Mouse (Mus musculus) lung, postnatal 14 days (tissue): Measurements from ENCODE around the gene Hdgfl3.

Source experiments
- DNase-seq: peaks from one replicate; pipeline ENCODE4 v3.0.0; 2021

Hdgfl3 gene

DNA sequence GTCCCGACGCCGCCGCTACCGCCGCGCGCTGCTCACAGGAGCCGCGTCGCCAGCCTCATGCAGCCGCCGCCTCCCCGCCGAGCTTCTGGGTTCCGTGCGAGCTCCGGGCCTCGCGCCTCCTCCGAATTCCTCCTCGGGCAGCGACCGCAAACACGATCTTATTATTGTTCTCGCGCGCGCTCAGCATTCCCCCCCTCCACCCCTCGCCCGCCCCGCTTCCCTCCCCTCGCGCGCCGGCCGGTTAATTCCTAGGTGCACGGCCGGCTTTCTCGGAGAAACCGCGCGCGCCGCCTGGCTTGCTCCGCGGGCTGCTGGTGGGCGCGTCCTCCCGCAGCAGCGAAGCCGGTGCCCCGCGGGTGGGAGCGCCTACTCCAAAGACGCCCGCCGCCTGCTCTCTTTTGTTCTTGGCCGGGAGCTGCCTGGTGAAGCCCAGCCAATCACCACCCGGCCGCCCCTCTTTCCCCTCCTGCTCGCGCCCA lies at the start of gene Hdgfl3:
TSS of gene Hdgfl3 (minus strand) at position 207 of the 479 bp plus-strand sequence.
- peak; percentile 81 for DNase-seq

DNA sequence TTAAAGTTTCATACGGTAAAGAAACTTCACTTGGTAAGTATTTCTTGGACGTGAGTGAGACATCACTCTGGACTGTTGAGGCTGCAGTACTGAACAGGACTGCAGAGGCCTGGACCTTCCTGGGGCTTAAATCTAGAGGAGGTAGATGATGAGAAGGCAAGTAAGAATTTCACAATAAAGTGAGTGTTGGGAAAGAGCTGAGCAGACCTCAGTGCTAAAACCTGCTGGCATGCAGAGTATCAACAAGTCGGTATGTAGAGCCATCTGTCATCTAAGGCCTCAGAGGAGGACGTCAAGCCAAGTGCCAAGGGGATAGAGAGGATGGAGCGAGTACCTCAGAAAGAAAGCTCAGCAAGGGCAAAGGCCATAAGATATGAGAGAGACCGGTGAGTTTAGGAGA lies 49.4 kb upstream of the Hdgfl3 start:
- no peak for DNase-seq

DNA sequence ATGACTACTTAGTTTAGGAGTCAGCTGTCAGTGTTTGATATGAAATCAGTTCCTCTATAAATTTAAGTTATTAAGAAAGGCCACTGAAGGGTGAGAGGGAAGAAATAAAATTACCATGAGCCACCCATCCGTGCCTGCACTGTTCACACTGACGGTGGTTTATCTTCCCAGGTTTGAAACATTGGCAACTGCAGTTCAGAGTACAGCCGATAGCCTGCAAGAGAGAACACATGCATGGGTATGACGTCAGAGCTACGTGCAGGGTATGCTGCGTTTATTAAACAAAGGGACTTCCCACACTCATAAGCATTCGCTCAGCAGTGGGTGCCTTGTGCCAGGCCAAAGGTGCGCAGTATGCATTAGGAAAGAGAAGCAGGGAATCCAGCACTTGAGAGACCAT lies 44.0 kb upstream of the Hdgfl3 start:
- DNase-seq = no peak

DNA sequence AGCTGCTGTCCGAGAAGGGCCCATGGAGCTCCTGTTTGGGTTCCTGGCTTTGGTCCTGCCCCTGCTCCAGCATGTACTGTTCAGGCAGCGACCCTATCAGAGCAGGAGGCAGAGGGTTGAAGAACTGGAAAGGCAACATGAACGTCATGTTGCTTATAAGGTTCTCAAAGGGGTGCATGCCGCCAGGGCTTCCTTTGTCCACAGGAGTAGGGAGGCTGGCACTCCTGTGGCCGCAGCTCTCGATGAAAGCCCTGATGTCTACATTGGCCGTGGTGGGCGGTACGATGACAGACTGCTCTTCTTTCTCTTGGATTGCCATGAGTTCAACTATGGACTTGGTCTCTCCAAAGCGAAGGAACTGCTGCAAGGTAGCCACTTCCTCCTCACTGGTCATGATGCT lies 40.3 kb upstream of the Hdgfl3 start:
- no peak for DNase-seq

DNA sequence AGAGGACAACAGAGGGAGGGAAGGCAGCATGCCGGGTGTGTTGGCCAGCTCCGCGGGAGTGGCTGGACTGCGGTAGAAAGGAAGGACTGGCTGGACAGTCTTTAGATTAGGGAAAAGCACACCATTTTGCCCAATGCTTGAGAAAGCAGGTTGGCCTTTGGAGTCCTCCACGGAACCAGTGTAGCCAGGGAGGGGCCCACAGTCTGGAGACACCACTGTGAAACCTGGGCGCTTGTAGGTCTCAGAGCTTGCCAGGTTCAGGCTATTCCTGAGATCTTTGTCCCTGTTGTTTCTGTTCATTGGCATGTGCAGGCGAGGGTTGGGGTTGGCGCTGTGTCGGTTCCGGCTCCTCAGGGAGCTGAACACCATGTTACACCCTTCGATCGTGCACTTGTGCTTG lies 39.7 kb upstream of the Hdgfl3 start:
- no peak for DNase-seq

DNA sequence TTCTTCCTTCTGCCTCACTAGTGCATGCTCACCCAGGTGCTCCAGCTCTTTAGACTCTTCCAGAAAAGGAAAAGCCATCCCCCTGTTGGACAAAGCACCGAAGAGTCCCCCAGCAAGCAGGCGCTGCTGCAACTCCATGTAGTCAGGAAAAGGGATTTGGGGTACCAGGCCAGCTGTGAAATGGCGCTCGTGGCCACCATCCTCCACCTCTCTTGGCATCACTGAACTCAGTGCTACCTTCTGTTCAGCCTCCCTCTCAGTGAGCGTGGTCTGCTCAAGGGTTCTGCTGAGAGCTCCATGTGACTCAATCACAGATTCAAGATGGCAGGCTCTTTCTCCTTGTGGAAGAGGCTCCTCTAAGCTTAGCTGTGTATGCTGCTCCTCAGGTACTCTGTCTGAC lies 39.1 kb upstream of the Hdgfl3 start:
- DNase-seq = no peak

DNA sequence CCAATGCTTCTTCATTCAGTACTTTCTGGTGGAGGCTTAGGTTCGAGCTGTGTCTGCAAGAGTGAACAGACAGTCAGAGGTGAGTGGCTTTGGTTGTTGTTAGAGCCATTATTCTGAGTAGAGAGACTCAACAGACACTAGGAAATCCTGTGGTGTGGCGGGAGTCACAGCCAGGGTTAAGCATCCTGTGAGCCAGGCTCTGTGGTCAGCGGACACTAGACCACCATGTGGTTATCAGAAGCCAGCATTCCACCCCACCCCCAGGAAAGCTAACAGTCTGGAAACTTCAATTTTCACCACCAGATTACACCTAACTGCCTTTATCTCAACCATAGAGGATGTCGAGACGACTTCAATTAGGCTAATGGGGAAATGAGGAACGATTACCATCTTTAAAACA lies 34.7 kb upstream of the Hdgfl3 start:
- DNase-seq = no peak

DNA sequence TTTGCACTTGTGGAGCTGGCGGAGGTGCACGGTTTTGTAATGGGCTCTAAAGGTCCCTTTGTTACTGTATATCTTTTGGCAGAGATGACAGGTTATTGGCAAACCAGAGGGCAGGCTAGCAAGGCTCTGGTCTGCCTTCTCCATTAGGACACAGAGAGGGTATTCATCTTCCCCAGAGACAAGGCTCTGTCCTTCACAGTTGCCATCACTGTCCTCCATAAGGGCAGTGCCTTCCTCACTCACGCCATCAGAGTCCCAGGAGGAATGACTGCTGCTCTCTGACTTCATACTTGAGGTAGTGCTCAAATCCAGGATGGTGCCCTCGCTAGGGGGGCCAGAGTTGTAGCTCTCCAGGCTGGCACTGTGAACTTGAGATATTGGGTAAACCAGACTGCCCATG lies 34.2 kb upstream of the Hdgfl3 start:
- DNase-seq = no peak

DNA sequence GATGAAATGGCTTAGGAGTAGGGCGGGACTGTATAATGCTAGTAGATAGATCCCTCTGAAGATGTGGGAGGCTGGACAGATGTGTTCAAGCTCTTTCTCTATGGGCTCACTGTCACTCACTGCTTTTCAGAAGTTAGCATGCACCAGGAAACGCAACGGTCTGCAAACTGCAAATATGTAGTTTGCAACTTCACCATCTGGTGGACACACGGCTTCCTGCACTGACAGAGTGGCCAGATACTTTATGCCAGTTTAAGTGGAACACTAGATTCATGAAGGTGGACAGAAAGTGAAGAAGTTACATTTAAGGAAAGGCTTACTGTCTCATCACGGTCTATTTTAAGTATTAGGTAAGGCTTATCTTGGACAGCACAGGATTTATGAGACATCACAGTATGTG lies 31.9 kb upstream of the Hdgfl3 start:
- DNase-seq = no peak

DNA sequence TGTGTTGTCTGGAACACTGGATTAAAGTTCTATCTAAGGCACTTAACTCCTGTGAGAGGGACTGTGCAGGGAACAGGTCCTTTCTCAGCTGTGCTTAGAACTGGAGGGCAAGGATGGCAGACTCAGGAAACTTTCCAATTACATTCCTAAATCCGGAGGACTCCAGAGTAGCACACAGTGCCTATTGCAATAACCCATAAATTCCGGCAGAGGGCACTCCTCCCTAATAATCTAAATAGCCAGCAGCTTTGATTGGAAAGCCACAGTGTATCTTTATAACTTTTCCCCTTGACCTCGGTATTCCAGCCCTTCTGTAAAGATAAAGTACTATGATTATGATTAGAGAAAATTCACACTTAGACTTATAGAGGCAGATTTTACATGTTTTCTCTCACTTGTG lies 25.4 kb upstream of the Hdgfl3 start:
- DNase-seq = peak; percentile 32

DNA sequence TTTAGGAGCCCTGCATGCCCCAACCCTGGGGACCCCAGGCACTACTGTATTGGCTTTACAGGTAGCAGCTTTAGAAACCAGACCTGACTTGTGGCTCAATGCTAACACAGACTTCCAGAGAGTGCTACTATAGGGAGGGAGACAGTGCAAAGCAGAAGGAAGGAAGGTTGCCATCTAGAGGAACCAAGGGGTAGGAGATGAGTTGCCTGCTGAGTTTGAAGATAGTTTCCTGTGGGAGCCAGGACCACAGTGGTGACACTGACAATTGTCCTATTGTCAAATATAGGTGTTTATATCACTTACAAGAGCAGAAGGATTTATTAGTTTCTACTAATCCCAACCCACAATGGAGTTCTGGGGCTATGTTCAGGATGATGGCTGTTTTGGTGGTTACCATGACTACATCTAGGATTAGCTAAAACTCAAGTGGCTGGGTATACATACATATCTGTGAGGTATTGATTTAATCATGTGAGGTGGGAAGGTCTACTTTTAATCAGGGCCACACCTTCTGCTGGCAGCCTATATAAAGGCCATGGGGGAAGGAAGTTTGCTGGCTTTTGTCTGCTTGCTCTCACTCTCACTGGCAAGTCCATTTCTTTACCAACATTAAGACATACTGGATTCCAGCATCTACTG lies 20.1 kb upstream of the Hdgfl3 start:
- DNase-seq = peak; percentile 9

DNA sequence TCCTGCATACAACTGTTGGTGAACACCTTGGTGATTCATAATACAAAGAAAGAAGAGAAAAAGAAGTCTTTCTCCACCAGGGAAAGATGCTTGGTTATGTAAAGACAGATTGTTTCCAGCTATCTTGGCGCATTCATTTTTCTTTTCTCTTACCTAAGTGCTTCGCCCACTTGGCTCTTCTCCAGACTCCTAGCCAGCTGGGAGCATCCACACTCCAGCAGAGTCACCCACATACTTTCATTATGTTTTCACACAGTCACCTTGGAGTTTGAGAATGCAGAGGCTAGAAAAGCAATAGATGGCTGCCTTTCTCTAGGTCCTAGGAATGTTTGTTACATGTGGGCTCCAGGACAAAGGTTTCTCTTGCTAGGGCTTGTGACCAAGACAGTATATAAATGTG lies 16.2 kb upstream of the Hdgfl3 start:
- no peak for DNase-seq

DNA sequence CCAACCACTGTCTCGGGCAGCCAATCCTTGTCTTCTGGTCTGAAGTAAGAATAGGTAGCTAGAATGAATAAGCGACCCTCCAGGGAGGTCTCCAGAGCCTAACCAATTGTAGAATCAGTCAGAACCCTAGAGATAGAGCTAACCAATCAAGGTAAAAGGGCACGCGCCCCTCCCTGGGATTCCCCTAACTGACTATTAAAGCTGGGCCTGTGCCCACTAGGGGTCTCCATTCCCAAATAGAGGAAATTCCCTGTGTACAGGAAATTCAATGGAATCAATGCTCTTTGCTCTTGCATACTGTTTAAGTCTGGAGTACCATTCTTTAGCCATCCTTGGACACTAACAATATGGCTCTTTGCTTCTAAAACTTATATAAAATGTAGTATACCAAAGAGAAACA lies 11.1 kb upstream of the Hdgfl3 start:
- DNase-seq = no peak

DNA sequence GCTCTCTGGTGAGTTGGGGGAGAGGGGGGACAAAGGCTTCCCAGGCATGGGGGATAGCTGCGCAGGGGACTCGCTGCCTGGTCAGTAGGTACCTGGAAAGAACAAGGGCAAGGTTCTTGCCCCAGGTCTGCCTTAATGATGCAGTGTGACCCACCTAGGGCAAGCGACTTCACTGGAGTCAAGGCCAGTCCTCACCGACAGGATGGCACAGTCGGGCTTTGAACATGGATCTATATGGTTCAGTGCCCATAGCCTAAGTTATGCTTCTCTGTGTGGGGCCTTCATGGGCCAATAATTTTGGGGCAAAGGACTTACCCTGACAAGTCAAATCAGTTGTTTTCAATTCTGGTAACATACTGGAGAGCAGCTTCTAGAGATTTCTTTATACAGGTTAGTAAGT lies 533 bp upstream of the Hdgfl3 start:
- DNase-seq = no peak

DNA sequence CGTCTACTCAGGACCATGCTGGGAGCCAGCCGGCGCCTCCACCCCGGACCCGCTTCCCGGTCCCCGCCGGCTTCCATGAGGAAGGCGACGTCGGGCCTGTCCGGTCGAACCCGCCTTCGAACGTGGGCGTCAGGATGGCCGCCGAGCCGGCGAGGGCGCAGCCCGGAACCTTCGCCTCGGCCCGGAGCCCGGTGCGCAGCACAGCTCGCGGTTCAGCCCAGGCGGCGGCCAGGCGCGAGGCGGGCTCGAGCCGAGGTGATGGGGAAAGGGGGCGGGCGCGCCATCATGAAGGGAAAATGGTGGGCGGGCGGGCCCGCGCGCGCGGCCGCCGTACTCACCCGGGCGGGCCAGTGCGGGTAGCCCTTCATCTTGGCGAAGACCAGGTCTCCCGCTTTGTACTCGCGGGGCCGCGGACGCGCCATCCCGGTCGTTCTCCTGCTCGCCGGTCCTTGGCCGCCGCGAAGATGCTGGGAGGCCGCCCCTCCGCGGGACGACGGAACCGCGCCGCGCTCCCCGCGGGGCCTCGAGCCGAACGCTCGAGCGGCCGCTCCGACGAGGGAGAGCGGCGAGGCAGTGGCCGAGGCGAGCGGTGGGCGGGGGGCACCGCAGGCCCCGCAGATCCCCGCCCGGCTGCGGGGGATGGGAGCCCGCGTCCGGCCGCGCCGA lies 539 bp downstream of the Hdgfl3 start:
- peak; percentile 67 for DNase-seq

DNA sequence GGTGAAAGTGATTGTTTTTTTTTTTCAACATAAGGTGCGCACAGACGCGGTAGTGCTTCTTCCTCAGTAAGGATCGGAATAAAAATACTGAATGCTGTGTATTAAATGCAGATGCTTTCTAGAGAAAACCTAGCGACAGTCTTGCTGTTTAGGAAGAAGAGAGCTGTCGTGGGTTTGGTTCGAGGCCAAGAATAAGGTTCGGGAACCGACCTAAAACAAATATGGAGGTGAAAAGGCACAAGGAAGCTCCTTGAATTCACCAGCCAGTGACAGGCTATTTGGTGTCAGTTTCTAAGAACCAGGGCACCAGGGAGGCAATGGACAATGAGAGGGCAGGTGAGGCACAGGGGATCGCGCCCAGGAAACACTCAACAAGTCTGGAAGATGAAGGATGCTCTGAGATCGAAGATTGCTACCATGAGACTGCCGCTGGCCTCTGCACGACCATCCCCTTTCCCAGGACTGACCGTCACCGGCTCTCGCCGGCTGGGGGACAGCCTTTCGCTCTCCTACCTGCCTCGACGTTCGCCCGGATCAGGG lies 1.1 kb downstream of the Hdgfl3 start:
- DNase-seq = no peak

DNA sequence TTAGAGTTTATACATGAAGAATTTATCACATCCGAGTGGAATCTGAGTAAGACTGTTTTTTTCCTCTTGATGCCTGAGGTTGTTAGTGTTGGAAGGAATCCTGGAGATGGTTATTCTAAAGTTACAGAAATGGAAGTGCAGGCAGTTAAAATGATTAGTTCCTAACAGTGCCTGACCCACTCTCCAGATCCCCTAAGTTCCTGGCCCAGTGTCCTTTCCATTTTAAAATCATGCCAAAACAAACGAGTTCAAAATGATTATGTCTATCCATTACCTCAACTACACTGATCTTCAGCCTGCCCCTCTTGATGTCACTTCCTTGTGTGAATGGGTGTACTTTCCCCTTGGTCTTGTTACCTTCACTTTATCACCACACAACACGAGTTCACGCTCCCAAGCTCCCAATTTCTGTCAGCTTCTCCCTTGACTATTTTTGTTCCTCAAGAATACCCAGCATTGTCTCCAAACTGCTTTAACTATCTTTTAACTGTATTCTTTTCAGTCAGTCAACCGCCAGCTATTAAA lies 1.7 kb downstream of the Hdgfl3 start:
- no peak for DNase-seq

DNA sequence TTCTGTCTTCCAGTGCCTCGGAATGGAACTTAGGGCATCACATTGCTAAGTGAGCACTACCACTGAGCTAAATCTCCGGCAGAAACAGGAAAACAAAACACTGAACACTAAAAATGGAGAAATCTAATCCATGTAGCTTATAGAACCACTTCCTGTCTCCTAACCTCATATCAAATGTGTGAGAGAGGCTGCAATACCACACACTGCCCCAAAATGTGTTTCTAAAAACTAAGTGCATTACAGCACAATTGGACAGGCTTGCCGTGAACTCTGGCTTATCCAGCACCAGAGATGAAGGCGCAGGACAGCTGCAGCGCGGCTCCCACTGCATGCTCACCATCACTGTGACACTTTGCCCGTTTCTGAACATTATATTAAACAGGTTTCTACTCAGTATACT lies 5.3 kb downstream of the Hdgfl3 start:
- no peak for DNase-seq

DNA sequence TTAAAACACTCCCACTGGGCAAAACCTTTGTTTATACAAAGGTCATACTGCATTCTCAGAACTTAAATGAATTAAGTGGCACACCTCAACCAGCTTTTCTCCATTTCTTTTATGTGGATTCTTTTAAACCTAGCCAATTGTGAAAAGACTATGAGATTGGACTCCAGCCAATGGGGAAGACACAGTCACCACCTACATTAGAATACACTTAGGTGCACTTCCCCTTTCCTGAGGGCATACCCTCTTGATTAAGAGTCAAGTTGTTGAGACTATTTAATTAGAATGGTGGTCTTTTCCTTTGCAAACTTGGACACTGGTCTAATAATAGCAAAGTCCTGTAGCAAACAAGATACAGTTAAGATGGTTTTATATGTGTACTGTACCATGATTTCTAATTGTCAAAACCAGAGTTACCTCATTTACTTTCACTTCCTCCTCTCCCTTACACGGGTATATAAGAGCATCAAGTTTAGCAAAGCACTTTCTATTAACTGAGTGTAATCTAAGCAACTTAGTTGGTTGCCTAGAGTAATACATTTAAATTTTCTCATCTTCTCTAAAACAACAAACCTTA lies 12.8 kb downstream of the Hdgfl3 start:
- DNase-seq = no peak

DNA sequence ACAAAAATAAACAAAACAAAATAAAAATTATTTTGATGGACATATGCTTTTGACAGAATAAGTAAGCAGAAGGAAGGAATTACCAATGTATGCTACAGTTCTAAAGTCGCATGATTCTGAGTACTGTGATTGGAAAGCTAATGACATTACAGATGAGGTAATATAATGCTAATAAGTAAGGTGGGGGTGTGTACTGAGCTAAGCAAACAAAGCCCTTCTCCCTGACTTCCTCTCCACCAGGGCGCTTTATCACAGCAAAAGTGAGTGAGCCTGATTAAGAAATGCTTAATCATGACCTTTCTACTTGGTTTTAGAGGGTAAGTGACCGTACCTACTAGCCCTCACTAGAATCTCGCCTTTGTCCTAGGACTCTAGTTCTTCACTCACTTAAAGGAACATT lies 14.0 kb downstream of the Hdgfl3 start:
- no peak for DNase-seq

DNA sequence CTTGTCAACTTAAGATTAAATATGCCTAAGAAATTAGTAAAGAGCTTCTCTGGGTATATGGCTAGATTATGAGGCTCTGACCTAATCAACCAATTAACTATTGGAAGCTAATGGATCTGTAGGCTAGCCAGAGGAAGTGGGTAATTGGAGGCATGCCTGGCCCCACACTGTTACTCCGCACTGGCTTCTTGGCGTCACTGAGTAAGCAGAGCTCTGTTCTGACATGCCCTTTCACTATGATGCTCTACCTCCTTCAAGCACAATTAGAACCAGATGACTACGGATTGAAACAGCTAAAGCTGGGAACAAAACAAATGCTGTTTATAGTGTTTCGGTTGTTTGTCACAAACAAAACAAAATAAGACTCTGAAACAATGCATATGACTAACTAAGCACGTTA lies 16.0 kb downstream of the Hdgfl3 start:
- DNase-seq = no peak

DNA sequence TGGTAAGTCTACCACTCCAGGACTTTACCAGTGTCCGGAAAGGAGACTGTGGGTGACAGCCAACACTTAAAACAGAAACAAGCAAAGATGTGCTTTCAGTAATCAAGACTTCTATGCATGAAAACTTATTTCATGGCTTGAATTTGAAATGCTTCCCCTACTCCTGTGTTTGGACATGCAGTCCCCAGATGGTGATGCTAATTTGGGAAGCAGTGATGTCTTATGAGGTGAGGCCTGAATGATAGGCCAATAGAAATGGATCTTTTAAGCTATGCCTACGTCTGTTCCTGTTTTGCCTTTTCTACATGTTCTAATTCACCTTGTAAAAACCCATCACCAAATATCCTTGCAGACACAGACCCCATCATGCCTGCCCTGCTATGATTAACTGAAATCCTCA lies 29.3 kb downstream of the Hdgfl3 start:
- DNase-seq = no peak

DNA sequence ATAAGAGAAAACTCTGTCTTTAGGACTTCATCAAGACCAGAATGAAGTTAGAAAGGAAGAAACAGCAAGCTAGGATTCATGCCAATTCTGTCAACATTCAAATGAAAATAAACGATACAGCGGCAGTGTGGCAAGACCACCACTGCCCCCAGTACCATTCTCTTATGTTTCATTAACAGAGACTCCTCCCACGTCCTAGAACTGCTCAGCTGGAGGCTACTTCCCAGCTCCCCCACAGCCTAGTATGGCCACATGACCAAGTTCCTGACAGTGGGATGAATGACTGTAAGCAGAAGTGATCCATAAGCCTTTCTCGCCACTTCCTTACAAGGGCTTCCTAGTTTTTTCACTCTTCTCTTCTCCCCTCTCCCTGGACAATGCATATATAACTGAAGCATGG lies 30.2 kb downstream of the Hdgfl3 start:
- no peak for DNase-seq

DNA sequence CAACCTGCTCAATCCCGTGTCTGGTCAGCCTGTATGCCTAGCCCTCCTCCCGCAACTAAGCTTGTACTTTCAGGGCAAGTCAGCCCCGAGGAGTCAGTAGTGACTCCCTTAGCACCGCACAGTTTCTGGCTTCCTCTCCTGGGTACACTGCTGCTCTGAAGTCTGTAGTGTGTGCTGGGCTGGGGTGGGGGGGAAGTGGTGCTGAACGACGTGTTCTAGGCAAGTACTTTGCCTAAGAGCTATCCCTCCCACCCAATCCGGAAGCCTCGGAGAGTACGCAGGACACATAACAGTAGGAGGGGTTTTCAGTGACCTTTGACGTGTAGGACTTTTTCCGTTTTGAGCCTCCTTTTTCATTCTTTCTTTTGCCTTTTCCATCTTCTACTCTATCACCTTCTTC lies 34.9 kb downstream of the Hdgfl3 start:
- no peak for DNase-seq
